Mouse (Mus musculus): ENCODE results near the gene Neurl1b. TPM values are rescaled to one million over a fixed set of nuclear protein-coding genes. Genes with fewer than 3 reads are reported as not detected.

The Neurl1b gene
- total RNA-seq, 1 experiment = 0.71 TPM

DNA sequence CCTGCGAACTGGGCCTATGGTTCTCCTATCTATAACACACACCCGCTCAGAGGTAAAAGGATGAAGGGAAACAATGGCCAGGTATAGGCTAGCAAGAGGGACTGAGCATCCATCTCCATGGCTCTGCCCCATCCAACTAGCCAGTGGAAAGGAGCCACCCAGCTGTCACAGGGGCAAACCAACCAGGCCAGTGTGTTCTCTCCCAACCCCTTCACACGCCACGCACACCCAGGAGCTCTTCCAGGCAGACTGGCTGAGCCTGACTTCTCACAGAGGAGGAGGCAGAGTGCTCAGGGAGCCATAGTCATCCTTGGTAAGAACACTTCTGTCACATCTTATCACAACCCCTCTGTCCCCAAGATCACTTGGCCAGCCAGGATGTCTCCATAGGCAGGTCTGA is 73.3 kb downstream of the Neurl1b start:
- Histone ChIP-seq H3K9me3 (ENCODE audit: control insufficient read depth, insufficient read depth, low read depth, low read length) (no peaks in the 10 kb centered on the region), H3K4me1 (ENCODE audit: control insufficient read depth in 2 of 2, insufficient read depth in 2 of 2, low read length in 2 of 2, poor library complexity in 1 of 2) (peaks cover 1 to 7% of the 10 kb centered on the region in 2 experiments; a peak in 2 of 4 replicates), H3K27ac (ENCODE audit: insufficient read depth, low read depth, low read length, poor library complexity, severe bottlenecking) (no peak overlapping the region), H3K36me3 (ENCODE audit: control insufficient read depth, insufficient read depth, low read length, poor library complexity, severe bottlenecking) (no peaks in the 10 kb centered on the region), H3K9ac (ENCODE audit: insufficient read depth, low read depth, low read length, poor library complexity, severe bottlenecking) (no peak overlapping the region), H3K4me3 (ENCODE audit: insufficient read depth in 1 of 2, low read depth in 1 of 2, low read length in 2 of 2, poor library complexity in 1 of 2, severe bottlenecking in 1 of 2) (no peak overlapping the region)
- TF ChIP-seq CHD2 (IDR thresholded peaks at IDR 0.05; ENCODE audit: low read depth, low read length) (no peak), MAFK (IDR thresholded peaks at IDR 0.05; ENCODE audit: insufficient read depth, low read depth, low read length) (no peak), ZNF384 (IDR thresholded peaks at IDR 0.05; ENCODE audit: low read depth, low read length) (no peak), ZC3H11A (IDR thresholded peaks at IDR 0.05; ENCODE audit: borderline replicate concordance, low read depth, low read length) (no peak), HCFC1 (IDR thresholded peaks at IDR 0.05; ENCODE audit: borderline replicate concordance, insufficient read depth, low read length) (no peak)
- DNase-seq (ENCODE audit: low read depth, low spot score) = no peak
- in situ Hi-C loops (cut with MboI; ENCODE audit: low sequenced_read_pairs in 2 of 2, unreplicated experiment in 2 of 2) = no loop called here

DNA sequence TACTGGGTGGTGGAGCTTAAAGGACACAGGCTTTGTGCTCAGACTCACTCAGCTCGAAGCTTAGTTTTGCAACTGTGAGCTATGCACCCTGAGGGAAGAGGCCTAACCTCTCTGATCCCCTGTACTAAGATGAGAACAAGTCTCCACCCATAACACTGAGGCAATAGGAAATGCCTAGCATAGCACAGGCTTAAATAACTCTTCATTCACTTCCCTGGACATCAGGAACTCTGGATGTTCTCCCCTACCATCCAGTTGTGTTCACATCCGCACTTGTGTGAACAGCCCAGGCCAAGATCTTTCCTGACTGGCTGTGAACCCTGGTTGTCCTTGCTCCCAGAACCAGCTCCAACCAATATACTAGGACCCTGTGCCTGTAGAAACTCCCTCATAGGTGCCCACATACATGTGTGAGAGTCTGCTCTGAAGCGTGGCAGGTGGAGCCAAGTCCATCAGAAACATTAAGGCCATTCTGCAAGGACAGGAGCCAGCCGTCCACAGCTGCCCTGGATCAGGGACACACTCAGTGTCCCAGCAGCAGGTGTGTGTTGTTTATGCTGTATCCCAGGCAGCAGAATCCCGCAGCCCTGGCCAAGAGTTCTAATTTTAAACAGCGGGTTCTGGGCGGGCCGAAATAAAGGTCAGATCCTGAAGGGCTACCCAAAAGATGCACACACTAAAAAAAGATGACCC is 74.2 kb downstream of the Neurl1b start:
- no peaks in the 10 kb centered on the region for H3K36me3 ChIP-seq (ENCODE audit: control insufficient read depth, insufficient read depth, low read length, poor library complexity, severe bottlenecking)
- TF ChIP-seq HCFC1 (IDR thresholded peaks at IDR 0.05; ENCODE audit: borderline replicate concordance, insufficient read depth, low read length) = no peak
- TF ChIP-seq ZC3H11A (IDR thresholded peaks at IDR 0.05; ENCODE audit: borderline replicate concordance, low read depth, low read length) = no peak
- no peak for TF ChIP-seq CHD2 (IDR thresholded peaks at IDR 0.05; ENCODE audit: low read depth, low read length)
- TF ChIP-seq MAFK (IDR thresholded peaks at IDR 0.05; ENCODE audit: insufficient read depth, low read depth, low read length) = no peak
- no peak for TF ChIP-seq ZNF384 (IDR thresholded peaks at IDR 0.05; ENCODE audit: low read depth, low read length)
- no peak overlapping the region for H3K9ac ChIP-seq (ENCODE audit: insufficient read depth, low read depth, low read length, poor library complexity, severe bottlenecking)
- peaks cover 1 to 7% of the 10 kb centered on the region in 2 experiments; a peak in 2 of 4 replicates for H3K4me1 ChIP-seq (ENCODE audit: control insufficient read depth in 2 of 2, insufficient read depth in 2 of 2, low read length in 2 of 2, poor library complexity in 1 of 2)
- DNase-seq (ENCODE audit: low read depth, low spot score) = no peak
- no peak overlapping the region for H3K27ac ChIP-seq (ENCODE audit: insufficient read depth, low read depth, low read length, poor library complexity, severe bottlenecking)
- 0 out of 2 replicates have a peak, but pooled peaks cover 2% of the 10 kb centered on the region for H3K9me3 ChIP-seq (ENCODE audit: control insufficient read depth, insufficient read depth, low read depth, low read length)
- in situ Hi-C loops (cut with MboI; ENCODE audit: low sequenced_read_pairs in 2 of 2, unreplicated experiment in 2 of 2) = no loop called here
- no peak overlapping the region for H3K4me3 ChIP-seq (ENCODE audit: insufficient read depth in 1 of 2, low read depth in 1 of 2, low read length in 2 of 2, poor library complexity in 1 of 2, severe bottlenecking in 1 of 2)

DNA sequence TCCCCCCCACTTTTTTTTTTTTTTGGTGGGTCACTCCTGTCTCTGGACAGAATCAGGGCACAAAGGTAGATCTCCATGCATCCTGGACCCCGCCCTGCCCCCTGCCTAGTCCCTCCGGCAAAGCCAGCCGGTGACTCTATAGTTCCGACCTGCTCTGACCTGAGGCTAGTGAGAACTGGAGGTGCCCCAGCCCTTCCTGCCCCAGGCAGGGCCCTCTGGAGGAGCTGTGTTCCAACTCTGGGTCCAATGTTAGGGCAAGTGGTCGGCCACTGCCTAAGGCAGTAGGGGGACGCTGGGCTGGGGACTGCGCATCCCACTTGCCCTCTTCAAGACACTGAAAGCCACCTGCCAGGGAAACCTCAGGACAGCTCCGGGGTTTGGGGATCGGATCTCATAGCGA is 75.4 kb downstream of the Neurl1b start:
- TF ChIP-seq CHD2 (IDR thresholded peaks at IDR 0.05; ENCODE audit: low read depth, low read length) (no peak), HCFC1 (IDR thresholded peaks at IDR 0.05; ENCODE audit: borderline replicate concordance, insufficient read depth, low read length) (no peak), MAFK (IDR thresholded peaks at IDR 0.05; ENCODE audit: insufficient read depth, low read depth, low read length) (no peak), ZC3H11A (IDR thresholded peaks at IDR 0.05; ENCODE audit: borderline replicate concordance, low read depth, low read length) (no peak), ZNF384 (IDR thresholded peaks at IDR 0.05; ENCODE audit: low read depth, low read length) (no peak)
- peak overlapping the region; percentile 56; the same call in 1 of the 2 replicates for H3K9ac ChIP-seq (ENCODE audit: insufficient read depth, low read depth, low read length, poor library complexity, severe bottlenecking)
- peaks cover 1 to 7% of the 10 kb centered on the region in 2 experiments; a peak in 2 of 4 replicates for H3K4me1 ChIP-seq (ENCODE audit: control insufficient read depth in 2 of 2, insufficient read depth in 2 of 2, low read length in 2 of 2, poor library complexity in 1 of 2)
- no peak for DNase-seq (ENCODE audit: low read depth, low spot score)
- no peaks in the 10 kb centered on the region for H3K36me3 ChIP-seq (ENCODE audit: control insufficient read depth, insufficient read depth, low read length, poor library complexity, severe bottlenecking)
- H3K4me3 ChIP-seq (ENCODE audit: insufficient read depth in 1 of 2, low read depth in 1 of 2, low read length in 2 of 2, poor library complexity in 1 of 2, severe bottlenecking in 1 of 2) = no peak overlapping the region
- 0 out of 2 replicates have a peak, but pooled peaks cover 2% of the 10 kb centered on the region for H3K9me3 ChIP-seq (ENCODE audit: control insufficient read depth, insufficient read depth, low read depth, low read length)
- in situ Hi-C loops (cut with MboI; ENCODE audit: low sequenced_read_pairs in 2 of 2, unreplicated experiment in 2 of 2) = no loop called here
- H3K27ac ChIP-seq (ENCODE audit: insufficient read depth, low read depth, low read length, poor library complexity, severe bottlenecking) = no peak overlapping the region

DNA sequence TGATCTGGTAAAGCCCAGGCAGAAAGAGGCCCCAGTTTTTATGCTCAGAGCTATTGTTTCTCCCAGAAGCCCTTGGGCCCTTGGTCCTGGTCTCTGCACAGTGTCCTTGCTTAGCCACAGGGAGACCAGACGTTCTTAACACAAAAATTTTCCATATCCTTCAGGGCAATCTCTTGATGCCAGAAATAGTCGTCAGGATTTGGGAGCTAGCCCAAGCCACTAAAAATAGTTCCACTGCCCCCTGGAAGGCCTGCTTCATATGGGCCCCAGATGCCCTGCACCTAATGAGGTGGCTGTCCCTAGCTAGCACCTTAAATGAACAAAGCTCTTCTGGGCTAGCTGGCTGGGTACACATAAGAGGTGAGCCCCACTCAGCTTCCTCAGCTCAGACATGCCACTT is 76.3 kb downstream of the Neurl1b start:
- TF ChIP-seq CHD2 (IDR thresholded peaks at IDR 0.05; ENCODE audit: low read depth, low read length) (no peak), HCFC1 (IDR thresholded peaks at IDR 0.05; ENCODE audit: borderline replicate concordance, insufficient read depth, low read length) (no peak), MAFK (IDR thresholded peaks at IDR 0.05; ENCODE audit: insufficient read depth, low read depth, low read length) (no peak), ZC3H11A (IDR thresholded peaks at IDR 0.05; ENCODE audit: borderline replicate concordance, low read depth, low read length) (no peak), ZNF384 (IDR thresholded peaks at IDR 0.05; ENCODE audit: low read depth, low read length) (no peak)
- no peak overlapping the region for H3K4me3 ChIP-seq (ENCODE audit: insufficient read depth in 1 of 2, low read depth in 1 of 2, low read length in 2 of 2, poor library complexity in 1 of 2, severe bottlenecking in 1 of 2)
- no peak for DNase-seq (ENCODE audit: low read depth, low spot score)
- no peak overlapping the region for H3K27ac ChIP-seq (ENCODE audit: insufficient read depth, low read depth, low read length, poor library complexity, severe bottlenecking)
- H3K36me3 ChIP-seq (ENCODE audit: control insufficient read depth, insufficient read depth, low read length, poor library complexity, severe bottlenecking) = no peaks in the 10 kb centered on the region
- H3K4me1 ChIP-seq (ENCODE audit: control insufficient read depth in 2 of 2, insufficient read depth in 2 of 2, low read length in 2 of 2, poor library complexity in 1 of 2) = peaks cover 1 to 7% of the 10 kb centered on the region in 2 experiments; a peak in 2 of 4 replicates
- H3K9ac ChIP-seq (ENCODE audit: insufficient read depth, low read depth, low read length, poor library complexity, severe bottlenecking) = no peak overlapping the region
- 0 out of 2 replicates have a peak, but pooled peaks cover 2% of the 10 kb centered on the region for H3K9me3 ChIP-seq (ENCODE audit: control insufficient read depth, insufficient read depth, low read depth, low read length)
- in situ Hi-C loops (cut with MboI; ENCODE audit: low sequenced_read_pairs in 2 of 2, unreplicated experiment in 2 of 2) = no loop called here

Measured in ES-E14 (cell line).